Mouse (Mus musculus) forebrain, embryonic 14.5 days (tissue): ENCODE results near the gene Zfp536. TPM values are rescaled to one million over a fixed set of nuclear protein-coding genes. Genes with fewer than 3 reads are reported as not detected.

Source experiments
- ATAC-seq: fragments of 200-750 bp; cut with Nextera tagmentation; 2 replicates; pipeline ENCODE4 v1.8.0; 2017; ENCODE audit warnings: mild to moderate bottlenecking, moderate library complexity
- DNase-seq: peaks from one replicate; pipeline ENCODE4 v3.0.0-alpha.2; 2015; ENCODE audit warnings: low spot score
- H3K27ac ChIP-seq: fragments of 300-500 bp; sonication (generic); 2 replicates; pipeline ENCODE4 v1.5.1; 2014; ENCODE audit warnings: low read depth, mild to moderate bottlenecking, control low read depth, low read length, moderate library complexity
- H3K27me3 ChIP-seq: fragments of 300-500 bp; sonication (generic); replicated peaks from 2 replicates; pipeline ENCODE4 v1.6.1; 2014; ENCODE audit warnings: low read length, control low read depth, mixed read lengths; ENCODE audit not compliant: control insufficient read depth, insufficient read depth
- H3K36me3 ChIP-seq: fragments of 300-500 bp; sonication (generic); 2 replicates; pipeline ENCODE4 v1.6.1; 2014; ENCODE audit warnings: low read length, control low read depth; ENCODE audit not compliant: control insufficient read depth, insufficient read depth
- H3K4me1 ChIP-seq: fragments of 300-500 bp; sonication (generic); 2 replicates; pipeline ENCODE4 v1.6.1; 2014; ENCODE audit warnings: antibody characterized with exemption, low read length, control low read depth; ENCODE audit not compliant: control insufficient read depth, insufficient read depth
- H3K4me2 ChIP-seq: fragments of 300-500 bp; sonication (generic); 2 replicates; pipeline ENCODE4 v1.6.1; 2014; ENCODE audit warnings: mild to moderate bottlenecking, control low read depth, low read length
- H3K4me3 ChIP-seq: fragments of 300-500 bp; sonication (generic); 2 replicates; pipeline ENCODE4 v1.5.1; 2014; ENCODE audit warnings: low read depth, low read length, control low read depth
- H3K9ac ChIP-seq: fragments of 300-500 bp; sonication (generic); 2 replicates; pipeline ENCODE4 v1.6.1; 2014; ENCODE audit warnings: mild to moderate bottlenecking, low read length, control low read depth, moderate library complexity
- H3K9me3 ChIP-seq: fragments of 300-500 bp; sonication (generic); replicated peaks from 2 replicates; pipeline ENCODE4 v1.6.1; 2016; ENCODE audit warnings: low read length, control low read depth, mixed read lengths; ENCODE audit not compliant: control insufficient read depth
- WGBS: fragments of 180-500 bp; shearing (Covaris S2); extraction: QIAGEN DNeasy Blood & Tissue Kit; methylation state at CpG from one replicate; pipeline ENCODE4 v1.1.7; 2014; 5-methylcytosine and 5-hydroxymethylcytosine counted together
- polyA plus RNA-seq: library from polyadenylated mRNA; unstranded; fragments of >200 nt; fragmentation: Nextera tagmentation; extraction: Ambion mirVana; gene quantifications from 2 replicates; pipeline ENCODE4 v1.2.1, GENCODE M21; 2014

Gene Zfp536
- polyA plus RNA-seq, 1 experiment from 2014 or later = 21.8 TPM

DNA sequence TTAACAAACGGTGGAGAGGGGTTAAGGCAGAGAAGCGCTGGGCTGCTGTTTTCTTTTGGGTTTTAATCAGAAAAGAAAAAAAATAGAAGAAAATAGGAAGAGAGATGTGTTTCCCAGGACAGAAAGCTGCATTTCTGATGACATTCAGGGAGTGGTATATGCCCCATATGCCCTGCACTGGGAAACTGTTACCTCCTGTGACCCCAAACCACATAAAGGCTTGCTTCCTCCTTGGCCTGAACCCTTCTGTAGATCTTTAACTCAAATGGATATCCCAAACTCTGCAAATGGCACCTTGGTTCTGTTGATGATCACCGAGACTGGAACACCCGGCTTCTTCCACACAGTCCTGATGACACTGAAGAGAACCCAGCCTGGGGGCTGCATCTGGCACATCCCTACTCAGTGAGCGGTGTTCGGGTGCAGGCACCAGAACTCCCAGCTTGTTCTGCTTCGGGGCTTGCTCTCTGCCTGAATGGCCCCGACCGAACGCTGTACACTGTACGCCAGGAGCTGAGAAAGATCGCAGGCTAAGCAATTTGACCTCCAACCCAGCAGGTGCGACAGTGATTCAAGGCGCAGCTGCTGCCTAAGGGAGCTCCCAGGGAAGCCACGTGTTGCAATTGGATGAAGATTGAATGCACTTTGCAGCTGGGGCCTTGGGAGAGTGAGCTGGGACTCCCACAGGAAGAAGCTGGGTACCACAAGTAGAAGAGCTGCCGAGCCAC lies 334.2 kb downstream of the Zfp536 start:
- Histone ChIP-seq H3K4me1 (0 out of 2 replicates have a peak, but pooled peaks cover 5% of the 10 kb centered on the region), H3K4me3 (no peak overlapping the region), H3K4me2 (no peak overlapping the region), H3K27ac (no peak overlapping the region), H3K27me3 (no peaks in the 10 kb centered on the region), H3K9ac (no peak overlapping the region), H3K36me3 (no peaks in the 10 kb centered on the region), H3K9me3 (no peaks in the 10 kb centered on the region)
- WGBS = 72% methylated on average over 16 of the region's 16 CpGs
- peak; percentile 48 for ATAC-seq
- peak; percentile 61 for DNase-seq

DNA sequence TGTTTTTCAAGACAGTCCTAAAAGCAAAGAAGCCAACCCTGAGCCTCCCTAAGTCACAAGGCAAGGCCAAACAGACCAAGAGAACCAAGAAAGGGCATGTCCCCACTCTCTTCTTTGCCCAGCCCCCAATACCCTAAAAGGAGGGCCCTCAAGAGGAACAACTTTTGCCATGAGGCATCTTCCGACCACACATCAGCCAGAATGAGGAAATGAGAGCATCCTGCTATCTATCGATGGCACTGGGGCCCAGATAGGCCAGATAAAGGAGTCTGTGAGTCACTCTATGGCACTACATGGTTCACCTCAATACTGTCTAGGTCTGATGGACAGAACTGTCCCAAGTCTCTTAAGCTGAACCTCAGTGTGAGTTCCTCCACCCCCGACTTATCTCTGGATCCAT lies 335.6 kb downstream of the Zfp536 start:
- Histone ChIP-seq H3K4me3 (no peak overlapping the region), H3K4me2 (no peak overlapping the region), H3K9me3 (no peaks in the 10 kb centered on the region), H3K9ac (no peak overlapping the region), H3K27ac (no peak overlapping the region), H3K27me3 (no peaks in the 10 kb centered on the region), H3K36me3 (no peaks in the 10 kb centered on the region), H3K4me1 (0 out of 2 replicates have a peak, but pooled peaks cover 5% of the 10 kb centered on the region)
- ATAC-seq (no peak), DNase-seq (no peak)
- WGBS = 94% methylated on average over 3 of the region's 3 CpGs

DNA sequence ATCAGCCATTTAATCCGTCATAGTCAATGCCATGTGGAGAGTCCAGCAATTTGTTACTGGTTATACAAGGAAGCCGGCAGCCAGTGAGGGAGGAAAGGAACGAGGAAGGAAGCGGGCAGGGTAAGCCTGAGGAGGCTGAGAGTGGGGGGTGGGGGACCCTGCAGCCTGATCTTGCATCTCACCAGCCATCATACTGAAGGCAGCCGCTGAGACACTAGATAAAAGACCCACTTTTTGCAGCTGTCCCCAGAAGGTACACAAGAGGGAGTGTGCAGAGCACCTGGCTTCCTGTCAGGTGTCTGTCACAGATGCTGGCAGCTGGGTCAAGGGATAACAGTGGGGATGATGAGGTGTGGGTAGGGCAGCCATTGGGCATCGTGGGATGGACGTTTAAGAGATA lies 340.3 kb downstream of the Zfp536 start:
- H3K9me3 ChIP-seq = no peaks in the 10 kb centered on the region
- 53% methylated on average over 7 of the region's 7 CpGs for WGBS
- no peaks in the 10 kb centered on the region for H3K36me3 ChIP-seq
- H3K27me3 ChIP-seq = no peaks in the 10 kb centered on the region
- no peak overlapping the region for H3K27ac ChIP-seq
- ATAC-seq (no peak), DNase-seq (no peak)
- 0 out of 2 replicates have a peak, but pooled peaks cover 2% of the 10 kb centered on the region for H3K4me1 ChIP-seq
- no peak overlapping the region for H3K4me3 ChIP-seq
- no peak overlapping the region for H3K9ac ChIP-seq
- H3K4me2 ChIP-seq = no peak overlapping the region

DNA sequence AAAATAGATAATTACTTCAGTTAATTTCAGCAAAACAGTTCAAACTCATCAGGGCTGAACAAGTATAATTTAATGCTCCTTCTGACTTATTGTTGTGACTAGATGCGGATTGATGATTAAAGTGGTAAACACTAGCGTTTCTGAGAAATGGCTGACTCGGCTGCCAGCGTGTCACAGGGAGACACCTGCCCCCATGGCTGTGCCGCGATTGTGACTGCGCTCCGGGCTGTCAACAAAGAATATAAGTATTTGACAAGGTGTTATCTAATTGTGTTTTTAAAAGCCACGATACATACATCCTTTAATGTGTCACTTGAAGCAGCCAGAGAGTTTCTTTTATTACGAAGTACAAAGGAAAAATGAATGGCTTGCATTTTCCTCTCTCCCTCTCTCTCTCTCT lies 342.0 kb downstream of the Zfp536 start:
- WGBS = 55% methylated on average over 10 of the region's 10 CpGs
- ATAC-seq = peak; percentile 55

DNA sequence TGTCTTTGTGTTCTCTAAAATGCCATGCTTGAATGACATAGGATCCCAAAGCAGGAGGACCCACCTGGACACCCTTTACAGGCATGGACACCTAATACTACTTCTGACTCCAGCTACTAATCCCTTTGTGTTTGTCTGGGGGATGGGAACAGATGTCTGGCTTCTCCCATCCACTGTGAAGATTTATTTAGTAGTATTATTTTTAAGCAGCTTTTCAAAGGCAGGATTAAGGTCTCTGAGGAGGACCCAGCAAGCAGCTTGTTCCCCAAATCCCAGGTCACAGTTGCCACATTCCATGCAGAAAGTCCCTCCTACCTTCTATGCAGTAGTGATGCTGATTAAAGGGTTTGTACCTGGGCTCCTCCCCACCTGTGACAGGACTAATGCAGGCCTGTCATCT lies 347.4 kb downstream of the Zfp536 start:
- H3K36me3 ChIP-seq = no peaks in the 10 kb centered on the region
- DNase-seq = no peak
- no peaks in the 10 kb centered on the region for H3K4me1 ChIP-seq
- no peak overlapping the region for H3K27ac ChIP-seq
- H3K9ac ChIP-seq = no peak overlapping the region
- H3K27me3 ChIP-seq = no peaks in the 10 kb centered on the region
- H3K4me2 ChIP-seq = no peak overlapping the region
- H3K9me3 ChIP-seq = no peaks in the 10 kb centered on the region
- no peak for ATAC-seq
- no peak overlapping the region for H3K4me3 ChIP-seq

More for the DNA sequence above, 342.0 kb downstream of the Zfp536 start:
- peak; percentile 58 for DNase-seq
- Histone ChIP-seq H3K4me2 (no peak overlapping the region), H3K9ac (no peak overlapping the region), H3K4me3 (no peak overlapping the region), H3K4me1 (0 out of 2 replicates have a peak, but pooled peaks cover 2% of the 10 kb centered on the region), H3K36me3 (no peaks in the 10 kb centered on the region), H3K9me3 (no peaks in the 10 kb centered on the region), H3K27me3 (no peaks in the 10 kb centered on the region), H3K27ac (no peak overlapping the region)

DNA sequence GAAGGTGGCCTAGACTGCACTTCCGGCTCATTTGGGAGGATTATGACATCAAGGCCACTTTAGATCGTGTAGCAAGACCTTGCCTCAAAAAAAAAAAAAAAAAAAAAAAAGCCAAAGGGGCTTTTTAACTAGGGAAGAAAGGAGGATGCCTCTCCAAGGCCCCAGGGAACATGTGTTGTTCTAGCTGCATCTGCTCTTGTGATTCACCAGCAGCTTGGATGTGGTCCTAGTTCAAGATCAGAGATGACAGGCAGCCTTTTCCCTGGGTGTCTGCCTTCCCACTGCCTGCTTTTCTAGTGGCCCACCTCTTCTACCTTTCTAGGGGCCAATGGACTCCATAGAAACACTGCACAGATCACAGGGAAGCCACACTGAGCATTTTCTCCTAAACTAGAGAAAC lies 350.5 kb downstream of the Zfp536 start:
- no peak overlapping the region for H3K4me2 ChIP-seq
- no peaks in the 10 kb centered on the region for H3K36me3 ChIP-seq
- no peak for ATAC-seq
- WGBS = 29% methylated on average over 2 of the region's 2 CpGs
- no peak for DNase-seq
- H3K4me3 ChIP-seq = no peak overlapping the region
- H3K27ac ChIP-seq = no peak overlapping the region
- no peaks in the 10 kb centered on the region for H3K4me1 ChIP-seq
- no peaks in the 10 kb centered on the region for H3K27me3 ChIP-seq
- no peak overlapping the region for H3K9ac ChIP-seq
- no peaks in the 10 kb centered on the region for H3K9me3 ChIP-seq

Other genes starting within 250 kb of the Zfp536 start
- gene Uri1, start 249.9 kb upstream of the Zfp536 start, polyA plus RNA-seq = 28.6 and 31.7 TPM in 2 replicates